ENCODE assay signal across 8 mouse cellular contexts in the genomic region with DNA sequence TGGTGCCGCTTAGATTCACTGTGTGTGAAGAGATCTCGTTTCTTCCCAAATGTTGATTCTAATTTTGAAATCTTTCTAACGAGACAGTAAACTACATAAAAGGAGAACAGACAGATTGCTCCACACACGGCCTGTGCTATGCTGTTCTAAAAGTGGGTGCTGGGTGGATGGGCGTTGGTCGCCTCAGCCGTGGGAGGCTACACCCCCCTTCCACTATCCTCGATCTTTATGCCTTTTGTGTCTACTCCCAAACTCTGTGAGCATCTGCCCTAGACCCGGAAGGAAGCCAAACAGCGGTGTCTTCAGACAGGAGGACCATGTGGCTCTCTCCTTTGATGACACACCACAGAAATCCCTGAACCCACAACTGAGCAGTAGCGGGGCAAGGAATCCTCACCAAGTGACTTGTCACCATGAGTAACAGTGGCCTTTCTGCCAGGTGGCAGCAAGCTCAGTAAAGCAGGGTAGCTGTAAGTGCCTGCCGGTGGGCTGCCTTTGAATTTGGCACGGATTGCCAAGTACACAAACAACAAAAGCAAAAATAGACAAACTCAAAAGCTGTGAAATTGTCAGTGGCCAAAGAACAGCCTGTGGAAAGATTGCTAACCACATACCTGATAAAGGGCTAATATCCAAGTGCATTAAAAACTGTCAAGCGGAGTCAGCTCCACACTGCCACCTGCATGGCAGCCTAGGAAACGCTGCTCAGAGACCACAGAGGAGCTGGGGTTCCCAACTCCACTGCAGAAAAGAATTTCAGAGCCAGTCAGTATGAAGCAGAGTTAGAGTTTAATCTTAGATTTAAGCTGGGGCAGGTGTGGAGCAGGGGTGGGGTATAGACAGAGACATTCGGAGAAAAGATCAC. TPM values are rescaled to one million over a fixed set of nuclear protein-coding genes. Genes with fewer than 3 reads are reported as not detected.
A peak's percentile ranks its signal among the peaks of the same experiment; 100 is the strongest.
DNase-seq lines count a peak whose midpoint lies in the region; ATAC-seq and TF ChIP-seq lines count a peak whose summit lies in the region.

No protein-coding gene starts in this region.

- H3K36me3 ChIP-seq in forebrain, embryonic 16.5 days (ENCODE audit: control insufficient read depth, insufficient read depth) = no peaks in the 10 kb centered on the region
- no peaks in the 10 kb centered on the region for H3K36me3 ChIP-seq in lung, postnatal 0 days (ENCODE audit: insufficient read depth, low read length)
- no peaks in the 10 kb centered on the region for H3K36me3 ChIP-seq in splenic B cell, adult 2 months (ENCODE audit: control insufficient read depth, insufficient read depth, low read length, poor library complexity, severe bottlenecking)

- 59% methylated on average over 16 of the region's 16 CpGs for WGBS in forebrain, embryonic 16.5 days
- WGBS in lung, postnatal 0 days = 58% methylated on average over 16 of the region's 16 CpGs

- no peak overlapping the region for H3K4me2 ChIP-seq in forebrain, embryonic 16.5 days (ENCODE audit: low read length)
- H3K4me2 ChIP-seq in lung, postnatal 0 days (replicated peaks; ENCODE audit: low read depth, low read length) = no peak overlapping the region

- H3K27ac ChIP-seq in forebrain, embryonic 16.5 days (ENCODE audit: low read length) = no peak overlapping the region
- H3K27ac ChIP-seq in lung, postnatal 0 days (ENCODE audit: low read length) = no peak overlapping the region

- H3K9me3 ChIP-seq in forebrain, embryonic 16.5 days (ENCODE audit: control insufficient read depth, low read length) = no peaks in the 10 kb centered on the region
- no peaks in the 10 kb centered on the region for H3K9me3 ChIP-seq in lung, postnatal 0 days (ENCODE audit: low read length)

- DNase-seq in CD4-positive, CD25-positive, alpha-beta regulatory T cell, adult 2 months (ENCODE audit: low read depth, low spot score) = peak; percentile 25
- DNase-seq in urinary bladder, postnatal 14 days (ENCODE audit: low spot score) = peak; percentile 67
- DNase-seq in urinary bladder, adult 2 months (ENCODE audit: low spot score) = no peak
- peak; percentile 56 for DNase-seq in kidney, postnatal 14 days
- peak; percentile 71 for DNase-seq in lung, postnatal 0 days (ENCODE audit: low spot score)
- peak; percentile 9 for DNase-seq in splenic B cell, adult 2 months (ENCODE audit: low read depth, low spot score)

- ATAC-seq in CD4-positive, CD25-positive, alpha-beta regulatory T cell, adult 4 months = no peak
- peak; percentile 55; the same call in 1 of the 2 replicates for ATAC-seq in forebrain, embryonic 16.5 days
- ATAC-seq in lung, postnatal 0 days = no peak; the same call in 1 of the 2 replicates

- no peaks in the 10 kb centered on the region for H3K27me3 ChIP-seq in forebrain, embryonic 16.5 days (replicated peaks; ENCODE audit: control insufficient read depth, insufficient read depth, low read length)
- H3K27me3 ChIP-seq in lung, postnatal 0 days (replicated peaks; ENCODE audit: insufficient read depth, low read length) = no peaks in the 10 kb centered on the region
- H3K27me3 ChIP-seq in splenic B cell, adult 2 months (ENCODE audit: control insufficient read depth, insufficient read depth, low read length, poor library complexity, severe bottlenecking) = no peaks in the 10 kb centered on the region

- peak; percentile 88 for TF ChIP-seq CTCF in lung, postnatal 0 days (IDR thresholded peaks at IDR 0.05)

- no peak for TF ChIP-seq EP300 in lung, postnatal 0 days (IDR thresholded peaks at IDR 0.05)

- H3K4me3 ChIP-seq in forebrain, embryonic 16.5 days (replicated peaks; ENCODE audit: low read length) = no peak overlapping the region
- H3K4me3 ChIP-seq in lung, postnatal 0 days (ENCODE audit: low read depth, low read length) = no peak overlapping the region

- H3K9ac ChIP-seq in forebrain, embryonic 16.5 days (replicated peaks; ENCODE audit: low read depth, low read length) = no peak overlapping the region
- H3K9ac ChIP-seq in lung, postnatal 0 days (replicated peaks; ENCODE audit: low read depth) = no peak overlapping the region

- no peaks in the 10 kb centered on the region for H3K4me1 ChIP-seq in forebrain, embryonic 16.5 days (replicated peaks; ENCODE audit: control insufficient read depth, insufficient read depth, low read length)
- H3K4me1 ChIP-seq in lung, postnatal 0 days (ENCODE audit: insufficient read depth, low read depth, low read length) = peaks cover 4% of the 10 kb centered on the region; the same call in 1 of the 2 replicates

RNA-seq across cellular contexts. Expression of a gene that starts 37.1 kb away (rescaled TPM):
- polyA plus RNA-seq in CD4-positive, CD25-positive, alpha-beta regulatory T cell, adult 4 months (2017; shearing (Covaris generic)) = 1 to 10 TPM; 2.7 to 9.6 TPM
- 37.0 and 41.4 TPM in 2 replicates for polyA plus RNA-seq in urinary bladder, adult 2 months (2012; rRNA removed)
- 82.6 and 83.8 TPM in 2 replicates for polyA plus RNA-seq in forebrain, embryonic 16.5 days (2015; fragmentation: Nextera tagmentation; extraction: Ambion mirVana)
- 27.9 and 32.1 TPM in 2 replicates for polyA plus RNA-seq in lung, postnatal 0 days (2015; fragmentation: Nextera tagmentation; extraction: Ambion mirVana)
